Mouse (Mus musculus) embryonic facial prominence, embryonic 11.5 days (tissue): Measurements from ENCODE around the gene Gm44596. TPM values are rescaled to one million over a fixed set of nuclear protein-coding genes. Genes with fewer than 3 reads are reported as not detected.

Experiments used
- ATAC-seq: fragments of 200-750 bp; cut with Nextera tagmentation; replicated peaks from 2 replicates; pipeline ENCODE4 v1.8.0; 2017; ENCODE audit warnings: low read depth; ENCODE audit not compliant: insufficient number of reproducible peaks, low FRiP score, low TSS enrichment
- DNase-seq: peaks from one replicate; pipeline ENCODE4 v3.0.0-alpha.2; 2015; ENCODE audit warnings: low spot score
- H3K27ac ChIP-seq: fragments of 300-500 bp; sonication (generic); replicated peaks from 2 replicates; pipeline ENCODE4 v1.5.1; 2014; ENCODE audit warnings: mild to moderate bottlenecking, low read depth, low read length, control low read depth
- H3K27me3 ChIP-seq: fragments of 300-500 bp; sonication (generic); 2 replicates; pipeline ENCODE4 v1.6.1; 2014; ENCODE audit warnings: mild to moderate bottlenecking, low read length, moderate library complexity, mixed read lengths; ENCODE audit not compliant: control insufficient read depth, insufficient read depth
- H3K36me3 ChIP-seq: fragments of 300-500 bp; sonication (generic); replicated peaks from 2 replicates; pipeline ENCODE4 v1.6.1; 2014; ENCODE audit warnings: low read depth, mild to moderate bottlenecking, low read length, moderate library complexity, mixed read lengths; ENCODE audit not compliant: control insufficient read depth, insufficient read depth
- H3K4me1 ChIP-seq: fragments of 300-500 bp; sonication (generic); 2 replicates; pipeline ENCODE4 v1.6.1; 2014; ENCODE audit warnings: low read length, mixed read lengths; ENCODE audit not compliant: control insufficient read depth, insufficient read depth
- H3K4me2 ChIP-seq: fragments of 300-500 bp; sonication (generic); 2 replicates; pipeline ENCODE4 v1.6.1; 2014; ENCODE audit warnings: low read depth, mild to moderate bottlenecking, control low read depth, low read length, moderate library complexity
- H3K4me3 ChIP-seq: fragments of 300-500 bp; sonication (generic); 2 replicates; pipeline ENCODE4 v1.5.1; 2014; ENCODE audit warnings: low read depth, low read length, control low read depth
- H3K9ac ChIP-seq: fragments of 300-500 bp; sonication (generic); replicated peaks from 2 replicates; pipeline ENCODE4 v1.6.1; 2014; ENCODE audit warnings: mild to moderate bottlenecking, control low read depth, low read length
- H3K9me3 ChIP-seq: fragments of 300-500 bp; sonication (generic); replicated peaks from 2 replicates; pipeline ENCODE4 v1.6.1; 2016; ENCODE audit warnings: mild to moderate bottlenecking, low read length, inconsistent platforms, mixed read lengths; ENCODE audit not compliant: control insufficient read depth
- WGBS: fragments of 180-500 bp; shearing (Covaris S2); extraction: QIAGEN DNeasy Blood & Tissue Kit; methylation state at CpG from one replicate; pipeline ENCODE4 v1.1.7; 2014; 5-methylcytosine and 5-hydroxymethylcytosine counted together
- polyA plus RNA-seq: library from polyadenylated mRNA; unstranded; fragments of >200 nt; fragmentation: Nextera tagmentation; extraction: Ambion mirVana; gene quantifications from 2 replicates; pipeline ENCODE4 v1.2.1, GENCODE M21; 2014

Gm44596 gene
- polyA plus RNA-seq, 1 experiment from 2014 or later: not detected

DNA sequence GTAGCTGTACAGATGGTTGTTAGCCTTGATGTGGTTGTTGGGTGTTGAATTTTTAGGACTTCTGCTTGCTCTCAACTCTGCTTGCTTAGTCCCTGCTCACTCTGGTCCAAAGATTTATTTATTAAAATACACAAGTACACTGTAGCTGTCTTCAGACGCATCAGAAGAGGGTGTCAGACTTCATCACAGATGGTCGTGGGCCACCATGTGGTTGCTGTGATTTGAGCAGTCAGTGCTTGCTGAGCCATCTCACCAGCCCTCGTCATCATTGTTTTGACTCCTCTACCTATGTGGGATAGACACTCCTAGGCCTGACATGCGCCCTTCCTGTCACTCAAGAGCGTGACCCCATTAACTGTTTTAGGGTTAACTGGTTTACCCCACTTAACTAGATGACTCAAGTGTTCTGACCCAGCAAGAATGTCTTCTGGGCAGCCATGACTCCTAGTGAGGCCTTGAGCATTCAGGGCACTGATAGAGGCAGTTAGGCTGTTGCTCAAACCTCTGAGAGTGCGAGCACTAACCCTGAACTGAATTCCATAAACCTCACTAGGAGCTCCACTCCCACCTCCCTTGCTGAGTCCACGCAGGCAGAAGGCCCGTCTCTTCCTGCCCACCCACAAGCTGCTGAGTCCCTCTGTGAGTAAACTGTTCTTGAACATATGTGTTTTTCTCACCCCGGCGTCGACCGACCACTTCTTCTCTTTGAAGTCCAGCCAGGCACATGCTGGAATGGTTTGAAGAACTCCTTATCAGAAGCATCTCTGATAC is 80.7 kb downstream of the Gm44596 start:
- Histone ChIP-seq H3K36me3 (no peaks in the 10 kb centered on the region), H3K27ac (no peak overlapping the region), H3K4me3 (no peak overlapping the region), H3K4me1 (no peaks in the 10 kb centered on the region), H3K9ac (no peak overlapping the region), H3K9me3 (no peaks in the 10 kb centered on the region), H3K4me2 (no peak overlapping the region), H3K27me3 (no peaks in the 10 kb centered on the region)
- no peak for DNase-seq
- no peak for ATAC-seq
- WGBS: 81% methylated on average over 12 of the region's 12 CpGs

Other genes starting within 250 kb of the Gm44596 start
- 63.9 and 71.7 TPM in 2 replicates for gene Tspan9, start 231.9 kb upstream of the Gm44596 start, polyA plus RNA-seq
- gene Tead4, start 74.7 kb upstream of the Gm44596 start, polyA plus RNA-seq: 1.4 and 2.3 TPM in 2 replicates
- gene Tulp3, start 19.7 kb upstream of the Gm44596 start, polyA plus RNA-seq: 16.6 and 18.2 TPM in 2 replicates
- gene Rhno1, start 12.6 kb upstream of the Gm44596 start, polyA plus RNA-seq: 172 and 174 TPM in 2 replicates
- gene Foxm1, start 12.5 kb upstream of the Gm44596 start, polyA plus RNA-seq: 40.7 and 43.4 TPM in 2 replicates
- 0.31 and 0.36 TPM in 2 replicates for gene Tex52, start within 50 bp of the Gm44596 start, polyA plus RNA-seq
- gene Nrip2, start 23.8 kb downstream of the Gm44596 start, polyA plus RNA-seq: 1.6 and 2.0 TPM in 2 replicates
- gene Itfg2, start 49.4 kb downstream of the Gm44596 start, polyA plus RNA-seq: 26.9 and 28.1 TPM in 2 replicates
- 612 and 615 TPM in 2 replicates for gene Fkbp4, start 63.2 kb downstream of the Gm44596 start, polyA plus RNA-seq
- gene Pzp, start 151.2 kb downstream of the Gm44596 start, polyA plus RNA-seq: not detected in 2 replicates
- not detected in 2 replicates for gene A2ml1, start 206.1 kb downstream of the Gm44596 start, polyA plus RNA-seq
- gene Klrb1a, start 248.0 kb downstream of the Gm44596 start, polyA plus RNA-seq: not detected in 2 replicates